Mouse (Mus musculus): ENCODE results near the gene Ptpn3. TPM values are rescaled to one million over a fixed set of nuclear protein-coding genes. Genes with fewer than 3 reads are reported as not detected.

The Ptpn3 gene
- polyA plus RNA-seq, 1 experiment, result 4.9 TPM

GRCm38 (mm10) chr4:57258159-57259035, 43.2 kb downstream of the Ptpn3 start:
- DNase-seq (ENCODE audit: low read depth), result peak; percentile 50
- no peak for TF ChIP-seq CTCF (IDR thresholded peaks at IDR 0.05; ENCODE audit: borderline replicate concordance, extremely low read depth, insufficient read depth, insufficient read length)
- no peak for TF ChIP-seq POLR2A (IDR thresholded peaks at IDR 0.05; ENCODE audit: borderline replicate concordance, extremely low read depth, insufficient read depth, insufficient read length, poor library complexity, severe bottlenecking)

GRCm38 (mm10) chr4:57257409-57257808, 44.2 kb downstream of the Ptpn3 start:
- no peak for DNase-seq (ENCODE audit: low read depth)
- TF ChIP-seq POLR2A (IDR thresholded peaks at IDR 0.05; ENCODE audit: borderline replicate concordance, extremely low read depth, insufficient read depth, insufficient read length, poor library complexity, severe bottlenecking), result no peak

- no peak for DNase-seq (ENCODE audit: low read depth)
- TF ChIP-seq CTCF (IDR thresholded peaks at IDR 0.05; ENCODE audit: borderline replicate concordance, extremely low read depth, insufficient read depth, insufficient read length) (no peak), POLR2A (IDR thresholded peaks at IDR 0.05; ENCODE audit: borderline replicate concordance, extremely low read depth, insufficient read depth, insufficient read length, poor library complexity, severe bottlenecking) (no peak)
These were observed 44.9 kb downstream of the Ptpn3 start for GRCm38 (mm10) chr4:57256761-57257160.

GRCm38 (mm10) chr4:57254412-57254811, 47.2 kb downstream of the Ptpn3 start:
- DNase-seq (ENCODE audit: low read depth), result no peak
- TF ChIP-seq CTCF (IDR thresholded peaks at IDR 0.05; ENCODE audit: borderline replicate concordance, extremely low read depth, insufficient read depth, insufficient read length), result no peak
- no peak for TF ChIP-seq POLR2A (IDR thresholded peaks at IDR 0.05; ENCODE audit: borderline replicate concordance, extremely low read depth, insufficient read depth, insufficient read length, poor library complexity, severe bottlenecking)

GRCm38 (mm10) chr4:57250636-57251035, 51.0 kb downstream of the Ptpn3 start:
- DNase-seq (ENCODE audit: low read depth), result no peak
- TF ChIP-seq POLR2A (IDR thresholded peaks at IDR 0.05; ENCODE audit: borderline replicate concordance, extremely low read depth, insufficient read depth, insufficient read length, poor library complexity, severe bottlenecking) (no peak), CTCF (IDR thresholded peaks at IDR 0.05; ENCODE audit: borderline replicate concordance, extremely low read depth, insufficient read depth, insufficient read length) (peak; percentile 53; the same call in 1 of the 2 replicates)

- no peak for TF ChIP-seq CTCF (IDR thresholded peaks at IDR 0.05; ENCODE audit: borderline replicate concordance, extremely low read depth, insufficient read depth, insufficient read length)
- TF ChIP-seq POLR2A (IDR thresholded peaks at IDR 0.05; ENCODE audit: borderline replicate concordance, extremely low read depth, insufficient read depth, insufficient read length, poor library complexity, severe bottlenecking), result no peak
- DNase-seq (ENCODE audit: low read depth), result no peak
These were observed 52.5 kb downstream of the Ptpn3 start for GRCm38 (mm10) chr4:57249108-57249507.

GRCm38 (mm10) chr4:57244874-57245273, 56.8 kb downstream of the Ptpn3 start:
- DNase-seq (ENCODE audit: low read depth), result no peak
- TF ChIP-seq POLR2A (IDR thresholded peaks at IDR 0.05; ENCODE audit: borderline replicate concordance, extremely low read depth, insufficient read depth, insufficient read length, poor library complexity, severe bottlenecking), result no peak
- no peak for TF ChIP-seq CTCF (IDR thresholded peaks at IDR 0.05; ENCODE audit: borderline replicate concordance, extremely low read depth, insufficient read depth, insufficient read length)

- DNase-seq (ENCODE audit: low read depth), result peak; percentile 36
- no peak for TF ChIP-seq CTCF (IDR thresholded peaks at IDR 0.05; ENCODE audit: borderline replicate concordance, extremely low read depth, insufficient read depth, insufficient read length)
- TF ChIP-seq POLR2A (IDR thresholded peaks at IDR 0.05; ENCODE audit: borderline replicate concordance, extremely low read depth, insufficient read depth, insufficient read length, poor library complexity, severe bottlenecking), result no peak
These were observed 58.3 kb downstream of the Ptpn3 start for GRCm38 (mm10) chr4:57243312-57243711.

- no peak for DNase-seq (ENCODE audit: low read depth)
- TF ChIP-seq POLR2A (IDR thresholded peaks at IDR 0.05; ENCODE audit: borderline replicate concordance, extremely low read depth, insufficient read depth, insufficient read length, poor library complexity, severe bottlenecking) (no peak), CTCF (IDR thresholded peaks at IDR 0.05; ENCODE audit: borderline replicate concordance, extremely low read depth, insufficient read depth, insufficient read length) (0 out of 2 replicates have a peak, but pooled peaks have one; percentile 9)
These were observed 60.7 kb downstream of the Ptpn3 start for GRCm38 (mm10) chr4:57240934-57241333.

- peak; percentile 56 for DNase-seq (ENCODE audit: low read depth)
These were observed 61.5 kb downstream of the Ptpn3 start for GRCm38 (mm10) chr4:57240100-57240499.

GRCm38 (mm10) chr4:57239112-57239511, 62.5 kb downstream of the Ptpn3 start:
- no peak for DNase-seq (ENCODE audit: low read depth)
- no peak for TF ChIP-seq CTCF (IDR thresholded peaks at IDR 0.05; ENCODE audit: borderline replicate concordance, extremely low read depth, insufficient read depth, insufficient read length)

More at GRCm38 (mm10) chr4:57240100-57240499, 61.5 kb downstream of the Ptpn3 start:
- no peak for TF ChIP-seq CTCF (IDR thresholded peaks at IDR 0.05; ENCODE audit: borderline replicate concordance, extremely low read depth, insufficient read depth, insufficient read length)
- TF ChIP-seq POLR2A (IDR thresholded peaks at IDR 0.05; ENCODE audit: borderline replicate concordance, extremely low read depth, insufficient read depth, insufficient read length, poor library complexity, severe bottlenecking), result no peak

- DNase-seq (ENCODE audit: low read depth), result no peak
These were observed 63.5 kb downstream of the Ptpn3 start for GRCm38 (mm10) chr4:57238118-57238517.

More at GRCm38 (mm10) chr4:57238118-57238517, 63.5 kb downstream of the Ptpn3 start:
- TF ChIP-seq POLR2A (IDR thresholded peaks at IDR 0.05; ENCODE audit: borderline replicate concordance, extremely low read depth, insufficient read depth, insufficient read length, poor library complexity, severe bottlenecking), result no peak
- no peak for TF ChIP-seq CTCF (IDR thresholded peaks at IDR 0.05; ENCODE audit: borderline replicate concordance, extremely low read depth, insufficient read depth, insufficient read length)
